Mouse (Mus musculus) cerebellum, postnatal 14 days (tissue): ENCODE measurements around the gene Lcat.
"Not testable (repeated sequence)": the region's sequence is repeated elsewhere in the genome, so short reads cannot be mapped to it uniquely, and the experiment has no call there.

Experiments used
- DNase-seq, 2 experiments: peaks; one replicate each; pipeline ENCODE4 v3.0.0; 2021; ENCODE audit warnings: mixed read lengths in 2 of 2

Lcat gene

GRCm38 (mm10) chr8:105943321-105943739 is at the start of gene Lcat:
Lcat (minus strand) TSS chr8:105943382.
- DNase-seq = no peak

- no peak for DNase-seq
These were observed 49.3 kb upstream of the Lcat start for GRCm38 (mm10) chr8:105992499-105992898.

DNA sequence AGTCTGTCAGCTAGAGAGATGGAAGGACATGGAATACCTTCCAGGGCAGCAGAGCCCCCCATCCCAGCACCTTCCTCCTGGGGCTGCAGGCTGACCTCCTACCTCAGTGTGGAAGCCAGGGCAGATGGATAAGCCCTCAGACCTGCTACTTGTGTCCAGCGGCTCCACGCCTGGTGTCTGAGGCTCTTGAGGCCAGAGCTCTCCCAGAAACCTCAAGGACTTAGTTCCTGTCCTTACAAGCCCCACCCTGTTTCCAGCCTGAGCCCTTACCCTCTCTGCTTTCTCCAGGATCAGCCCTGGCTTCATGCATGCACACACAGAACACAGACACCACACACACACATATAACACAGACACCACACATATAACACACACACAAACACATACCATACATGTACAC is 48.4 kb upstream of the Lcat start:
- no peak for DNase-seq

- peak; percentile 87 to 95 for DNase-seq
These were observed 47.7 kb upstream of the Lcat start, which contains the start of gene Dus2 for GRCm38 (mm10) chr8:105990856-105991387. Dus2 (plus strand) TSS chr8:105991337.

- peak; percentile 74 to 81 for DNase-seq
These were observed 45.4 kb upstream of the Lcat start for GRCm38 (mm10) chr8:105988546-105988945.

DNA sequence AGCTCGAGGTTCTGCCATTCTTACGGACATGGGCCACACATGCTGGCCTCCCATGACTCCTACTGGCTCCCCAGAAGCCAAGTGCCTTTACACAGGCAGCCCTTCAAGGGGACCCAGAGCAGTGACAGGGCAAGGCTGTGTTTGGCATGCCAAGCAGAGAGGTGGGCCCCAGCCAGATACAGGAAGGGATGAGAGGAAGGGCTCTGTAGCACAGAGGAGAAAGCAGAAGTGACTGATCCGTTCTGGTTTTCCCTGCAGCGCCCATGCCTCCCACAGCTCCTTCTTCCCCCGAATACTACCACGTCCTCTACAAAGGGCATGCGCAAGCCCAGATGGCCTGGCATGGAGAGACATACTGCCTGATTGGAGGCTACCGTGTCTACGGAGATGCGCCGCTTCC is 40.2 kb upstream of the Lcat start:
- not testable (repeated sequence) for DNase-seq

DNA sequence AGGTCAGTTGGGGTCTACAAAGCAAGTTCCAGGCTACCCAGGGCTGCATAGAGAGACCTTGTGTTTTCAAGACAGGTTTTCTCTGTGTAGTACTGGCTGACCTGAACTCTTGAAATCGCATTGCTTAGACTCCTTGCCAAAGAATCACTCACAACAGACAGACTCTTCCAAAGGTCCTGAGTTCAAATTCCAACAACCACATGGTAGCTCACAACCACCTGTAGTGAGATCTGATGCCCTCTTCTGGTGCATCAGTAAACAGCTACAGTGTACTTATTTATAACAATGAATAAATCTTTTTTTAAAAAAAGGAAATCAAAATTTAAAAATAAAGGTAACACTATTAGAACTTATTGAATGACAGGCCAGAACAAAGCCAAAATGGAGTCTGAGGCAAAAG is 38.0 kb upstream of the Lcat start:
- no peak for DNase-seq

GRCm38 (mm10) chr8:105979325-105979724 is 36.1 kb upstream of the Lcat start, which contains the start of gene Dpep3:
Dpep3 (minus strand) TSS chr8:105979429.
- no peak for DNase-seq

DNA sequence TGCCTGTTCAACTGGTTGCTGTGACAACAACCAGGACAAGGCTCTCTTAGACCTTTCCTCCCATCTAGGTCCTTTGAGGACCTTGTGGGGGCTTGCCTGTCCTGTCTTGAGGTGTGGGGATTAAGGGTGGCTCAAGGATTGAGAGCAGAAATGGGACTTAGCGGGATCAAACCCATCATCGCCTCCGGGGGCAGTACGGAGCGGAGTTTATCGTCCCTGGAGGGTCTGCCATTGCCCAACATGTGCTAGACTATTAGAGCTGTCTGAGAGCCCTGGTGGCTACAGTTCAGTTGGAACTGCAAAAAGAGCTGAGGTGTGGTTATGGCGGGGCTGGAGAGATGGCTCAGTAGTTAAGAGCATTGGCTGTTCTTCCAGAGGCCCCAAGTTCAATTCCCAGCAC is 32.2 kb upstream of the Lcat start:
- DNase-seq = no peak

GRCm38 (mm10) chr8:105971019-105971720 is 28.0 kb upstream of the Lcat start:
- no peak for DNase-seq

DNA sequence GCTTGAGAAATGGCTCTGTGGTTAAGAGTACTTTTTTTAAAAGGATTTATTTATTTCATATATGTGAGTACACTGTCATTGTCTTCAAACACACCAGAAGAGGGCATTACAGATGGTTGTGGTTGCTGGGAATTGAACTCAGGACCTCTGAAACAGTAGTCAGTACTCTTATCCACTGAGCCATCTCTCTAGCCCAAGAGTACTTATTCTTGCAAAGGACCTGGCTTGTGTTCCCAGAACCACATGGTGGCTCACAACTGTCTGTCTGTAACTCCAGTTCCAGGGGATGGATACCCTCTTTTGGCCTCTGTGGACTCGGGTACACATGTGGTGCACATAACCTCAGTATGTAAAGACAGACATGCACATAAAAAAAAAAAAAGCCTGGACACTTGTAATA is 26.2 kb upstream of the Lcat start:
- no peak for DNase-seq

DNA sequence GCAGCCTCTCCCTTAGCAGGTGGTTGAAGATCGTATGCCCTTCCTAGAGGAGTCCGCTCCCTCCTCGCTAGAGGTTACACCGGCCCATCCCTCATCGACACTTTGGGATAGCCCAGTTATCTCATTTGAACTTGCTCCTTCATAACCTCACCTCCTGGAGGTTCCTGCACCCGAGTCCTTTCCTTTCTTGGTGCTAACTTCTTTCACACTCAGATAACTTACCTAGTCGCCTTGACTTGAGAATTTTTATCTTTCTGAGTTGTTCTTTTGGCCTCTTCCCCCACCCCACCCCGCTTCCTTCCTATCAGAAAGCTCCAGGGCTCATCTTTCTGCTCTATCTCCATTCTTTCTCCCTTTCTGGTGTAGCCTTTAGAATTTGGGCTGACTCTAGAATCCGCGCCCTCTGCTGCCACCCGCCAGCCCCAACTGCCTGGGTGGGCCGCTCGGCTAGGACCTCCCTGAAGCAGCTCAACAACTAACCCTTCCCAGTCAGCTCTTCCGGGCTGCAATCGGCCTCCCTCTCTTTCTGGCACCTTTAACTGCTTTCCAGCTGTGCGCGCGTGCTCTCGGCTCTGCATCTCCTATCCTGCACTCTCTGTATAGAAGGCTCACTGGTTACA is 23.6 kb upstream of the Lcat start:
- no peak for DNase-seq

DNA sequence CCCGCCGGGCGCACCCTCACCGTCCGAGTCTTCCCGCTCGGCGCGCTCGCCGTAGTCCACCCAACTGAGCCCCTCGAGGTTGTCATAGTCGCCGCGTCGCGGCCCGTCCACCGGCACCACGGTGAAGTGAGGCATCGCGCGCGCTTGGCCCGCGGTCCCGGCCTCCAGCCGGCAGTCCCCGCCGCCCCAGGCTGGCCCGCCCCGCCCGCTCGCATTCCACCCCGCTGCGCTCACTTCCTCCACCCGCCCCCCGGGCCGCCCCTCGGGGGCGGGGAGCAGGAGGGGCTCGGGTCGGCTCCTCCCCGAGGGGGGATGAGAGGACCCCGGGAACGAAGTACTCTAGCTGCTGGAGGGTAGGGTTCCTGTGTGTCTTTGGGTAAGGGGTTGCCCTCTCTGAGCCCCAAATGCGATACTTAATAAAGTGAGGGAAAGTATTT is 22.7 kb upstream of the Lcat start, which contains the start of gene Slc12a4:
Gene Slc12a4 (minus strand): TSS at position 193 of the 437 bp plus-strand sequence.
- peak in 1 of 2 experiments; percentile 45 for DNase-seq

DNA sequence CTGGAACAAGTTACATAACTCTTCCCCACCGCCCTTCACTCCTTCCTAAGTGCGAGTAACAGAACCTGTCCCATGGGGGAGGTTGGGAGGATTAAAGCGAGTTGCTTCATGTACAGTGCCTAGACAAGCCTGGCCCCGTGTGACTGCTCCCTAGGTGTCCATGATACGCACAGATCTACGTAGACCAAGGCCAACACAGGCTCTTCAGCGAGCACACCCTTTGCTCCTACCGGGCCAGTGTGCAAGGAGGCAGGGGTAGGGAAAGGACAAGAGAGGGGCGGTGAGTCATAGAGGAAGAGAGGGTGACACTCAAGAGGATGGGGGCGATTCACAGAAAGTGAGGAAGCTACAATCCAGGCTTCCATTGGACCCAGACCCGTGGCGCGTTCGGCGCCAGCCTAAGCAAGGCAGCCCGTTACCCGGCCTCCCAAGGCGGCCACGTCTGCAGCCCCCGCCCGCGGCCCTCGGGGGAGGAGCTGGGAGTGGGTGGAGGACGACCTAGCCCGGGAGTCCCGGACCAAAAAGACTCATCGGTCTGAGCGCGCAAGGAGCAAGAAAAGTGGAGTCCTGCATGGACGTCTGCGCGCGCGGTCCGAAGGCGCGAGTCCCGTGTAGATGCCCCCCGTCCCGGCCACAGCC is 22.2 kb upstream of the Lcat start:
- DNase-seq = no peak

DNA sequence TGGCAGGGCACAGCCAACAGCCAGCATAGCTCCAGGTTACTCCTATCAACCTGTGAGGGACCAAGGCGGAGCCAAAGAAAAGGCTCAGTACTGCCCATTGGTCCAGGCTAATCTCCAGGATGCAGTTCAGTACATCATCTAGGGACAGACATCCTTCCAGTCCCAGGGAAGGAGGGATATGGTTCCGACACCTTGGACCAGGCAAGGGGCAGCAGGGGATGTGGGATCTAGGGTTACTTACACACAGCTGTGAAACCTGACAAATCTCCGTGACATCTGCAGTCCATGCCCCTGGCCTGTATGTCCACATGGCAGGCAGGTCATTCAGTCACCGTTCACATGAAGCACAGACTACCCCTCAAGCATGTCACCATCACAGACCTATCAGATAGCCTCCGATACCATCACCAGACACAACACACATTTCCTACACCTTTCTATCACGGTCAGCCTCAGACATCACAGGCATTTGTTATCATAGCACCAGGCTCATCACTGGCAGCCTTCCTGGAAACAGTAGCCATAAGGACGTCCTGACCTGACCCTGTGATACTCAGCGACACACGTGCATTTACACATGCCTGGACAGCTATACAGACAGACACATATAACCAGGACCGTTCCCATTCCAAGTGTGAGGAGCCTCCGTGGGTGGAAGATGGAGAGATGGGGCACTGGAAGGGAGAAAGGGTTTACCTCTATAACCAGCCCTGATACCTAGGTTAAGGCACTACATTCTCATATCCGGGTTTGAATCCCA is 21.5 kb upstream of the Lcat start:
- no peak for DNase-seq

DNA sequence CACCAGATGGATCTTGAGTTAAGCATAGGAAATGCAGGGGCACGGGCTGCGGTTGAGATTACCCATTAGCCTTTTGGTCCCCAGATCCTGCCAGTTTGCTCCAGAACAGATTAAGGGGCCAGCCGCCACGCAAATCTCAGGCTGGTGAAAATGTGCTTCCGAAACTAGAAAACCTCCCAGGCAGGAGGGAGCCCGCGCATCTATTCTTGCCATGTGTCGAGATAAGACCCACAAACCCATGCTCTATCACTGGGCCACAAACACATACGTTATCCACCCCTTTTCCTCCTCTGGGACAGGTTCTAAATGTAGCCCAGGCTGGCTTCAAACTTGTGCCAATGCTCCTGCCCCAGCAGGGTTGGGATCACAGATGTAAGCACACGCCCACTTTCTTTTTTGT is 18.4 kb upstream of the Lcat start:
- no peak for DNase-seq

GRCm38 (mm10) chr8:105961101-105961500 is 17.9 kb upstream of the Lcat start:
- no peak for DNase-seq

DNA sequence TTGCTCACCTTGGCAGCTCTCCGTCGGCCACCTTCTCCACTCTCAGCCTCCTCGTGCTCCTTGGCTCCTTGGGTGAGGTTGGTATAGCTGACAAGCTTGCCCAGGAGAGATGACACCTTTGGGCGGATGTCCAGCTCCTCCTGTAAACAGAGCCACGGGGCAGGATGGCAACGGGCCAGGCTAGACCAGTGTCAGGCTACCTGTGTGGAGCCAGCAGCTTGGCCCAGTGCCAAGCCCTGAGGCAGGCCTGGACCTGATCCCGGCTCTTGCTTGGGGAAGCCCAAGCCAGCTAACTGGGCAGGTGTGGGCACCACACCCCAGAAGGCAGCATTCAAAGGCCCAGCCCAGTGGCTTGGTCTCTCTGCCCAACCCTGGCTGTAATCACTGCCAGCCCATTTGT is 16.2 kb upstream of the Lcat start:
- peak; percentile 91 to 94 for DNase-seq

DNA sequence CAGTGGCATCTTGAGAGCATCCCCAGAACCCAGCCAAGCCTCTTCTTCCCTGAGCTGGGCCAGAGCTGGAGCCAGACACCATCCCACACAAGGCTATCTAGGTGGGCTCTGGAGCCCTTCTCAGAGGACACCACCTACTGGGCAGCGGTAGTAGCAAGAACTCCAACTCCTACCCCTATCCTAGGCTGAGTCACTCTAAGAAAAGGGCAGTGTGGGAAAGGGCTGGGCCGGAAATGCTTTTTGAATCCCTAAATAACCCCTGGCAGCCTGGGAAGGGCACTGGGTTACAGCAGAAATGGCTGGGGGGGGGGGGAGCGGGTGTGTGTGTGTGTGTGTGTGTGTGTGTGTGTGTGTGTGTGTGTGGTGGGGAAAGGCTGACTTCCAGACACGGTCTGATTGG is 14.6 kb upstream of the Lcat start:
- DNase-seq = no peak

DNA sequence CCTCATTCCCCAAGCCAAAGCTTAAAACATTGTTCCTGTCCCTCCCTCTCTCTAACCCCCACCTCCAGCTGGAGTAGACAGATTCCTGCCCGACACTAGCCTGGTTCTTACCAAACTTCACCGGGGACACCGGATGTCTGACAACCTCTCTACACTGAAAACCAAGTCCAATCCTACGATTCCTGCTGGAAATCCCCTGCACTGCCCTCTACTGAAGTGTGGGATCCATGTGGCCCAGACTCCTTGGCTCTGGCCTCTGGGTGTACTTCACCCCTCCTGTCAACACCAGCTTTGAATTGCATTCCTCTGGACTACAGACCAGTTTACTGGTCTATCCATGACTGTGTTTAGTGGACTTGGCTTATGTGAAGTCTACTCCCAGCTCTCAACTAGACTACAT is 13.4 kb upstream of the Lcat start:
- DNase-seq = no peak

DNA sequence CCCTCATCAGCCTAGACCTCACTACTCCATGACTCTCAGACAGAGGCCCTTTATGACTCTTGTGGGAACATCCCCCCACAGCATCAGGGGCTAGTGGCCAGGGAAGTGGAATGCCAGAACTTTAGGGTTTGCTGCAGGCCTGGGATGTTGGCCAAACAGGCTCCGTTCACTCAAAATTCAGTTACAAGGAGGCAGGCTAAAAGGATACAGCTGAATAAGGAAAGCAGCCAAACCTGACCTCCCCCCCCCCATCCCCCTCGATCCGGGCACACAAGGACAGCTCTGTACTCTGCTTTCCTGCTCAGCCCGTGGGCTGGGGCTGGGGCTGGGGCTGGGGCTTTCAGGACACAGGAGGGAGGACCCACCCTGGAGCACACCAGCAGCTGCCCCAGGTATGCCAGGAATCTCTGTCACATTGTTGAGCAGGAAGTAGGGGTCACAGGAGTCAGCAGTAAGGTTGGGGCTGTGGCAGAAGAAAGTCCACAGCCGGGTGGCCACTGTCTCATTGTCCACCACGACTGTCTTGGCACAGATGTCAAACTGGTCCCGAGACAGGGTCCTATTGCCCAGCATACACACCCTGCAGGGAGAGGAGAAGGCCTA is 8.0 kb upstream of the Lcat start:
- peak in 1 of 2 experiments; percentile 40 for DNase-seq

GRCm38 (mm10) chr8:105949350-105949749 is 6.2 kb upstream of the Lcat start:
- peak; percentile 61 to 69 for DNase-seq
